Mouse (Mus musculus): ENCODE measurements around the gene Lcp2. TPM values are rescaled to one million over a fixed set of nuclear protein-coding genes. Genes with fewer than 3 reads are reported as not detected.

Lcp2 gene
- polyA plus RNA-seq, 1 experiment from 2014 or later, result 7.2 TPM

- H3K27me3 ChIP-seq, result no peaks in the 10 kb centered on the region
- H3K36me3 ChIP-seq, result no peaks in the 10 kb centered on the region
- H3K4me3 ChIP-seq, result no peak overlapping the region
- no peak overlapping the region for H3K27ac ChIP-seq
- H3K4me1 ChIP-seq, result peaks cover 13% of the 10 kb centered on the region
- no peak for ATAC-seq (ENCODE audit: insufficient number of reproducible peaks, low FRiP score, low TSS enrichment, low read depth)
- 68% methylated on average over 6 of the region's 6 CpGs for WGBS
- no peaks in the 10 kb centered on the region for H3K9me3 ChIP-seq
- no peak overlapping the region for H3K4me2 ChIP-seq
- H3K9ac ChIP-seq, result no peak overlapping the region
Measured at GRCm38 (mm10) chr11:34012007-34012652, 34.6 kb upstream of the Lcp2 start.

DNA sequence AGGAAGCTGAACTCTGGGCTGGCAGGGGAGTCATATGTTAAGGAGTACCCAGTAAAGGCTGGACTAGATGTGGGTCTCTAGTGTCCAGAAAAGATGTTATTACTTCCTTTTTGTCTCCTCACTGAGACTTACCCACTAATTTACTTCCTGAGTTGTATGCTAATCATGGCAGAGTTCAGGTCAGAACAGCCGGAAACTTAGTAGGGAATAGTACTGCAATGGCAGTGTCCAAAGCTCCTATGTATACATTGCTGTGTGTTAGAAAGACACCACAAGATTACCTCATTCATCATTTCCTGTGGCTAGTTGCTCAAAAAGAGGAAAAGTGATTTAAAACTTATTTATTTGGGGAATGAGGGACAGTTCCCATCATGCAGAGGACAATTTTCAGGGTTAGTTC lies 21.6 kb upstream of the Lcp2 start:
- Histone ChIP-seq H3K4me1 (no peaks in the 10 kb centered on the region), H3K36me3 (no peaks in the 10 kb centered on the region), H3K27ac (no peak overlapping the region), H3K9me3 (no peaks in the 10 kb centered on the region), H3K27me3 (no peaks in the 10 kb centered on the region), H3K9ac (no peak overlapping the region), H3K4me2 (no peak overlapping the region), H3K4me3 (no peak overlapping the region)
- no peak for ATAC-seq (ENCODE audit: insufficient number of reproducible peaks, low FRiP score, low TSS enrichment, low read depth)
- 89% methylated on average over 1 of the region's 1 CpGs for WGBS

- H3K27me3 ChIP-seq, result no peaks in the 10 kb centered on the region
- 43% methylated on average over 5 of the region's 5 CpGs for WGBS
- H3K27ac ChIP-seq, result no peak overlapping the region
- no peaks in the 10 kb centered on the region for H3K9me3 ChIP-seq
- ATAC-seq (ENCODE audit: insufficient number of reproducible peaks, low FRiP score, low TSS enrichment, low read depth), result no peak
- H3K4me1 ChIP-seq, result no peaks in the 10 kb centered on the region
- no peak overlapping the region for H3K9ac ChIP-seq
- no peak overlapping the region for H3K4me3 ChIP-seq
- no peaks in the 10 kb centered on the region for H3K36me3 ChIP-seq
- H3K4me2 ChIP-seq, result no peak overlapping the region
Measured at GRCm38 (mm10) chr11:34029658-34030057, 17.1 kb upstream of the Lcp2 start.

- Histone ChIP-seq H3K27ac (no peak overlapping the region), H3K4me3 (no peak overlapping the region), H3K27me3 (no peaks in the 10 kb centered on the region), H3K9me3 (no peaks in the 10 kb centered on the region), H3K36me3 (no peaks in the 10 kb centered on the region), H3K4me1 (no peaks in the 10 kb centered on the region), H3K9ac (no peak overlapping the region), H3K4me2 (no peak overlapping the region)
- 60% methylated on average over 8 of the region's 8 CpGs for WGBS
- no peak for ATAC-seq (ENCODE audit: insufficient number of reproducible peaks, low FRiP score, low TSS enrichment, low read depth)
Measured at GRCm38 (mm10) chr11:34031015-34031805, 15.5 kb upstream of the Lcp2 start.

- Histone ChIP-seq H3K27me3 (no peaks in the 10 kb centered on the region), H3K9ac (no peak overlapping the region), H3K4me1 (no peaks in the 10 kb centered on the region), H3K4me3 (no peak overlapping the region), H3K27ac (no peak overlapping the region), H3K36me3 (no peaks in the 10 kb centered on the region), H3K9me3 (no peaks in the 10 kb centered on the region), H3K4me2 (no peak overlapping the region)
- no peak for ATAC-seq (ENCODE audit: insufficient number of reproducible peaks, low FRiP score, low TSS enrichment, low read depth)
- WGBS, result 86% methylated on average over 5 of the region's 5 CpGs
Measured at GRCm38 (mm10) chr11:34034008-34034505, 12.7 kb upstream of the Lcp2 start.

DNA sequence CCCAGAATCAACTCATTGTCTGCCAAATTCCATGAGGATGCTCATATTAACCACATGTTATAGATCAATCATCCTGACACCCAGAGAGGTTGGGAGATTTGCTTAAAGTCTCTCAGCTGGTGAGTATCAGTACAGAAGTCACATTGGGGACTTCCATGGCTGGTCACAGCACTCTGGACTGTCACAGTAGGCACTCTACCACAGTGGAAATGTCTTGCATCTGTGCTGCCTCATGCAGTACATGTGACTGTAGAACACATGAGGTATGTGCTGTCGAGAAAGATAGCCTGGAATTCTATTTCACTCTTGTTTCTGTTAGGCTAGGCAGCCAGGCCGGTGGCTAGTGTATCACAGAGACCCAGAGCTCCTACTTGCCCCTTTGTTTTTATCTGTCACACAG lies 11.9 kb upstream of the Lcp2 start:
- WGBS, result 76% methylated on average over 2 of the region's 2 CpGs
- H3K4me2 ChIP-seq, result no peak overlapping the region
- H3K4me3 ChIP-seq, result no peak overlapping the region
- no peak for ATAC-seq (ENCODE audit: insufficient number of reproducible peaks, low FRiP score, low TSS enrichment, low read depth)
- no peaks in the 10 kb centered on the region for H3K9me3 ChIP-seq
- no peak overlapping the region for H3K9ac ChIP-seq
- H3K27ac ChIP-seq, result no peak overlapping the region
- no peaks in the 10 kb centered on the region for H3K4me1 ChIP-seq
- H3K27me3 ChIP-seq, result no peaks in the 10 kb centered on the region
- H3K36me3 ChIP-seq, result no peaks in the 10 kb centered on the region

DNA sequence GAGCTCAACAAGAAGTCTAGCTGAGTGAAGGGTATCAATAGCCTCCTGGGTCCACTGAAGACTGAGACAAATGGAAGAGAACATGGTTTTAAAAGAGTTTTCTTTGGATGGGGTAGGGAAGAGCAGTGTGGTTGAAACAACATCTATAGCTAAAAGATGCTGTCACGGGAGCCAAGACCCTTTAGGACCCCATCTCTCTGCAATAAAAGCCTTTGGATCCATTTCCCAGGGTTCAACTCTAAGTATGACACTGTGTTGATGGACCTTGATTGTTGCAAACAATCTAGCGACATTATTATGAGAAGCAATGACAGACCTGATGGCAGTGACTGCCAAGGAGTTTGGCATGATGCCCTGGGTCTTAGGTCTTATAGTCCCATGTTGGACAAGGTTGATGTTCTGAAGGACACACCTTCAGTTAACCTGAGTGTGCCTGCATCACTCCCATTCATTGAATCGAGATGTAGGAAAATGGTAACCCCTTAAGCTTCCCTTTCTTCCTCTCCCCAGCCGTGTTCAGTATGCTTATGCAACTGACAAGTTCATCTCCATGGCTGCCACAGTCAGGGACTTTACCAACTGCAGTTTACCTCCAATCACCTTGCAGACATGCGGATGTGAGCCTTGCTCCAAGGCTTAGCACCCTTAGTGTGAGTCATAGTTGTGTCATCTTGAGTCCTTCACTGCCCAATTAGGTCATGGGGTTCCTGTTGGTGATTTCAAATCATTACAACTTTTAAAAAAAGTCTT lies 10.6 kb upstream of the Lcp2 start:
- no peaks in the 10 kb centered on the region for H3K36me3 ChIP-seq
- no peaks in the 10 kb centered on the region for H3K27me3 ChIP-seq
- no peak overlapping the region for H3K4me2 ChIP-seq
- H3K9me3 ChIP-seq, result no peaks in the 10 kb centered on the region
- no peak overlapping the region for H3K9ac ChIP-seq
- no peak for ATAC-seq (ENCODE audit: insufficient number of reproducible peaks, low FRiP score, low TSS enrichment, low read depth)
- 79% methylated on average over 5 of the region's 5 CpGs for WGBS
- H3K4me3 ChIP-seq, result no peak overlapping the region
- no peak overlapping the region for H3K27ac ChIP-seq
- H3K4me1 ChIP-seq, result no peaks in the 10 kb centered on the region

- WGBS, result 79% methylated on average over 5 of the region's 5 CpGs
- no peak overlapping the region for H3K4me3 ChIP-seq
- H3K9me3 ChIP-seq, result no peaks in the 10 kb centered on the region
- no peaks in the 10 kb centered on the region for H3K27me3 ChIP-seq
- no peak overlapping the region for H3K4me2 ChIP-seq
- no peak for ATAC-seq (ENCODE audit: insufficient number of reproducible peaks, low FRiP score, low TSS enrichment, low read depth)
- H3K9ac ChIP-seq, result no peak overlapping the region
- no peaks in the 10 kb centered on the region for H3K36me3 ChIP-seq
- H3K4me1 ChIP-seq, result no peaks in the 10 kb centered on the region
- no peak overlapping the region for H3K27ac ChIP-seq
Measured at GRCm38 (mm10) chr11:34040061-34040460, 6.7 kb upstream of the Lcp2 start.

GRCm38 (mm10) chr11:34042808-34043207 lies 3.9 kb upstream of the Lcp2 start:
- H3K4me2 ChIP-seq, result no peak overlapping the region
- H3K4me1 ChIP-seq, result no peaks in the 10 kb centered on the region
- no peak overlapping the region for H3K4me3 ChIP-seq
- H3K9me3 ChIP-seq, result no peaks in the 10 kb centered on the region
- WGBS, result 44% methylated on average over 1 of the region's 1 CpGs
- ATAC-seq (ENCODE audit: insufficient number of reproducible peaks, low FRiP score, low TSS enrichment, low read depth), result no peak
- H3K9ac ChIP-seq, result no peak overlapping the region
- no peaks in the 10 kb centered on the region for H3K27me3 ChIP-seq
- H3K36me3 ChIP-seq, result no peaks in the 10 kb centered on the region
- H3K27ac ChIP-seq, result no peak overlapping the region

GRCm38 (mm10) chr11:34047542-34047937 lies 820 bp downstream of the Lcp2 start:
- WGBS, result 79% methylated on average over 5 of the region's 5 CpGs

DNA sequence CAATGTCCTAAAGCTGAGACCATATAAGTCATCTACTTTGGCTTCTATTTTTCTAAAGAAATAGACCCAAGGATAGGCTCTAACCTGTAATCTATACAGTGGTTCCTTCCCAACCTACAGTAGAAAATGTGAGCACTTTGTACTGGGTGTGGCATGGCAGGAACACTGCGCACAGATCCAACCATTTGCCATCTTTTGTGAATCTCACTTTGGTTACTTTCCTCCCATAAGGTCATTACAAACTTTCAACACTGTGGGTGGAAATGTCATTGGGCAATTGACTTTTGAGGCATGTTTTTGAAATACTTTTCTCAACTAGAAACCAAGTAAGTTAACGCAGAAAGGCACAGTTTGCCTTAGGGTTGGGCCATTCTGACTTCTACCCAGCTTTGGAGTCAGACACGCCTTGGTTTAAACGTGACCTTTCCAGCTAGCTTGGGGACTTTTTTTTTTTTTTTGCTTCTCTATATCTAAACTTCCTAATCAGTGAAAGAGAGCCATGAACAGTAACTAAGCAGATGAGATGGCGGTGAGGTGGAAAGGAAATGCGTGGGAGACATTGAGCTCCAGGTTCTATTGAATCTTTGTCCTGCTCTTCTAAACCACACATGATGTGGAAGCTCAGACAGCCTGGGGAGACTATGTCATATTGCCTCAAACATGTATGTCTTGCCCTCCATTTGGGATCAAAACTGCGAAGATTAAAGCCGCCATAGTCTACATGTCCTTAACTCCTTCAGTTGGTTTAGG lies 1.8 kb downstream of the Lcp2 start:
- Histone ChIP-seq H3K4me1 (no peaks in the 10 kb centered on the region), H3K4me3 (no peak overlapping the region)
- WGBS, result 86% methylated on average over 8 of the region's 8 CpGs

More at GRCm38 (mm10) chr11:34047542-34047937, 820 bp downstream of the Lcp2 start:
- no peak overlapping the region for H3K9ac ChIP-seq
- no peak overlapping the region for H3K4me2 ChIP-seq
- no peaks in the 10 kb centered on the region for H3K36me3 ChIP-seq
- H3K4me1 ChIP-seq, result no peaks in the 10 kb centered on the region
- H3K27ac ChIP-seq, result no peak overlapping the region
- no peaks in the 10 kb centered on the region for H3K9me3 ChIP-seq
- H3K4me3 ChIP-seq, result no peak overlapping the region
- ATAC-seq (ENCODE audit: insufficient number of reproducible peaks, low FRiP score, low TSS enrichment, low read depth), result no peak
- no peaks in the 10 kb centered on the region for H3K27me3 ChIP-seq

More for the DNA sequence above, 1.8 kb downstream of the Lcp2 start:
- no peak overlapping the region for H3K9ac ChIP-seq
- H3K9me3 ChIP-seq, result no peaks in the 10 kb centered on the region
- ATAC-seq (ENCODE audit: insufficient number of reproducible peaks, low FRiP score, low TSS enrichment, low read depth), result no peak
- no peak overlapping the region for H3K4me2 ChIP-seq
- H3K36me3 ChIP-seq, result no peaks in the 10 kb centered on the region
- H3K27ac ChIP-seq, result no peak overlapping the region
- H3K27me3 ChIP-seq, result no peaks in the 10 kb centered on the region
